Mouse (Mus musculus) C2C12 (cell line): ENCODE results near the gene Plpp7.

Experiments used
- CTCF ChIP-seq: IDR thresholded peaks from one replicate; pipeline ENCODE4 v1.5.1; 2011; ENCODE audit not compliant: control insufficient read depth, insufficient read depth, insufficient read length
- MAX ChIP-seq: IDR thresholded peaks from one replicate; pipeline ENCODE4 v1.6.1; 2011; ENCODE audit warnings: mild to moderate bottlenecking, control low read depth
- MYOD1 ChIP-seq: IDR thresholded peaks from one replicate; pipeline ENCODE4 v1.6.1; 2011; ENCODE audit warnings: low read depth; ENCODE audit not compliant: control insufficient read depth, insufficient read length
- USF1 ChIP-seq: IDR thresholded peaks from one replicate; pipeline ENCODE4 v1.6.1; 2011; ENCODE audit warnings: low read depth, mild to moderate bottlenecking, control low read depth, moderate library complexity

DNA sequence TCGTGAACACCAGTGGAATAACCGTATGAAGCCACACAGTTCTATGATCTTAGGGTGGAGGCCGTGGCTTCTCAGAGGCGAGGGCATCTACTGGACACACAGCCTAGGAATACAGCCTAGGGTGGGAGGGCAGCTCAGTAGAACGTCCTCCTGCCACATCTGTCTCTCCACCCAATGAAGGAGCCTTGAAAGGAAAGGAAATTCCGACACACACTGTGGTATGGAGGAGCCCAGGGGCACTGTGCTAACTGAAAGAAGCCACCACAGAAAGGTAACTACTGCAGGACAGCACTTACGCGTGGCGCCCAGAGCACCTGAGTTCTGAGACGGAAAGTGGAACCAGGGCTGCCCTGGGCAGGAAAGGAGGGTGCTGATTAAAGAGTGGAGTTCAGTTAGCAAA, 24.6 kb upstream of the Plpp7 start:
- TF ChIP-seq CTCF (no peak), USF1 (no peak), MYOD1 (no peak), MAX (no peak)
